Mouse (Mus musculus) ovary, postnatal 10 days (tissue): ENCODE data around the gene Atp8a2.
"Not testable (repeated sequence)": the region's sequence is repeated elsewhere in the genome, so short reads cannot be mapped to it uniquely, and the experiment has no call there.

Experiments used
- DNase-seq: peaks from one replicate; pipeline ENCODE4 v3.0.0; 2022; ENCODE audit warnings: low spot score

Atp8a2 gene

GRCm38 (mm10) chr14:59644896-59645295, 552.1 kb downstream of the Atp8a2 start:
- no peak for DNase-seq

GRCm38 (mm10) chr14:59644166-59644565, 552.8 kb downstream of the Atp8a2 start:
- DNase-seq = no peak

GRCm38 (mm10) chr14:59643582-59643981, 553.4 kb downstream of the Atp8a2 start:
- DNase-seq = no peak

GRCm38 (mm10) chr14:59641856-59642255, 555.1 kb downstream of the Atp8a2 start:
- no peak for DNase-seq

GRCm38 (mm10) chr14:59638906-59639703, 557.9 kb downstream of the Atp8a2 start:
- no peak for DNase-seq

- DNase-seq = no peak
These were observed 563.0 kb downstream of the Atp8a2 start for GRCm38 (mm10) chr14:59633988-59634387.

- DNase-seq = no peak
These were observed 563.6 kb downstream of the Atp8a2 start for GRCm38 (mm10) chr14:59633295-59633898.

- no peak for DNase-seq
These were observed 564.9 kb downstream of the Atp8a2 start for GRCm38 (mm10) chr14:59632067-59632466.

- DNase-seq = no peak
These were observed 566.9 kb downstream of the Atp8a2 start for GRCm38 (mm10) chr14:59630096-59630495.

- DNase-seq = no peak
These were observed 567.7 kb downstream of the Atp8a2 start for GRCm38 (mm10) chr14:59629308-59629707.

- no peak for DNase-seq
These were observed 569.2 kb downstream of the Atp8a2 start for GRCm38 (mm10) chr14:59627823-59628222.

GRCm38 (mm10) chr14:59627142-59627680, 569.8 kb downstream of the Atp8a2 start:
- DNase-seq = no peak

GRCm38 (mm10) chr14:59626711-59627110, 570.3 kb downstream of the Atp8a2 start:
- no peak for DNase-seq

GRCm38 (mm10) chr14:59625806-59626364, 571.1 kb downstream of the Atp8a2 start:
- DNase-seq = no peak

- DNase-seq = peak; percentile 59
These were observed 571.7 kb downstream of the Atp8a2 start, which contains the start of gene Shisa2 for GRCm38 (mm10) chr14:59625158-59625805. TSS of gene Shisa2 (plus strand) at chr14:59625308.

GRCm38 (mm10) chr14:59624326-59624885, 572.6 kb downstream of the Atp8a2 start:
- no peak for DNase-seq

GRCm38 (mm10) chr14:59616802-59617201, 580.2 kb downstream of the Atp8a2 start:
- no peak for DNase-seq

GRCm38 (mm10) chr14:59614149-59614548, 582.8 kb downstream of the Atp8a2 start:
- DNase-seq = not testable (repeated sequence)

GRCm38 (mm10) chr14:59612920-59613625, 583.9 kb downstream of the Atp8a2 start:
- DNase-seq = no peak

- no peak for DNase-seq
These were observed 590.0 kb downstream of the Atp8a2 start for GRCm38 (mm10) chr14:59607021-59607420.

- no peak for DNase-seq
These were observed 591.2 kb downstream of the Atp8a2 start for GRCm38 (mm10) chr14:59605671-59606353.
